Mouse (Mus musculus) erythroblast, embryonic 14.5 days (primary cell): ENCODE measurements around the gene Zcchc24. TPM values are rescaled to one million over a fixed set of nuclear protein-coding genes. Genes with fewer than 3 reads are reported as not detected.

Experiments
- H3K27me3 ChIP-seq: 2 replicates; pipeline ENCODE4 v1.6.1; 2012; ENCODE audit warnings: inconsistent platforms; ENCODE audit not compliant: control insufficient read depth
- H3K36me3 ChIP-seq: 2 replicates; pipeline ENCODE4 v1.6.1; 2012; ENCODE audit warnings: mild to moderate bottlenecking, inconsistent platforms; ENCODE audit not compliant: control insufficient read depth
- H3K4me1 ChIP-seq: 2 replicates; pipeline ENCODE4 v1.6.1; 2012; ENCODE audit warnings: inconsistent platforms; ENCODE audit not compliant: control insufficient read depth
- H3K4me3 ChIP-seq: replicated peaks from 2 replicates; pipeline ENCODE3; 2012; ENCODE audit warnings: moderate library complexity, mild to moderate bottlenecking, inconsistent platforms
- H3K9me3 ChIP-seq: 2 replicates; pipeline ENCODE4 v1.6.1; 2012; ENCODE audit warnings: low read length, inconsistent platforms, mixed read lengths; ENCODE audit not compliant: control insufficient read depth
- GATA1 ChIP-seq: IDR thresholded peaks from 2 replicates; pipeline ENCODE4 v1.6.1; 2012; ENCODE audit warnings: low read length, inconsistent platforms, mixed read lengths
- TAL1 ChIP-seq: IDR thresholded peaks from 3 replicates; pipeline ENCODE4 v1.6.1; 2012; ENCODE audit warnings: low read length, inconsistent platforms, mixed read lengths
- polyA plus RNA-seq: library from polyadenylated mRNA; stranded (reverse); fragments of >175 nt; gene quantifications from 2 replicates; pipeline ENCODE4 v1.2.3, GENCODE M21; 2012

Zcchc24 gene
- polyA plus RNA-seq, 1 experiment = 0.04 TPM

GRCm38 (mm10) chr14:25766441-25766840 lies 2.4 kb downstream of the Zcchc24 start:
- Histone ChIP-seq H3K36me3 (no peaks in the 10 kb centered on the region), H3K27me3 (peaks cover 25% of the 10 kb centered on the region), H3K4me1 (peaks cover 19% of the 10 kb centered on the region), H3K4me3 (no peak overlapping the region), H3K9me3 (no peaks in the 10 kb centered on the region)
- TF ChIP-seq TAL1 = no peak
- TF ChIP-seq GATA1 = no peak

GRCm38 (mm10) chr14:25765921-25766320 lies 2.9 kb downstream of the Zcchc24 start:
- Histone ChIP-seq H3K36me3 (no peaks in the 10 kb centered on the region; the same call in 1 of the 2 replicates), H3K9me3 (no peaks in the 10 kb centered on the region), H3K4me1 (peaks cover 19% of the 10 kb centered on the region), H3K27me3 (peaks cover 25% of the 10 kb centered on the region), H3K4me3 (no peak overlapping the region)
- TF ChIP-seq GATA1 = no peak
- TF ChIP-seq TAL1 = no peak

GRCm38 (mm10) chr14:25765146-25765545 lies 3.7 kb downstream of the Zcchc24 start:
- H3K4me1 ChIP-seq = peaks cover 19% of the 10 kb centered on the region
- H3K27me3 ChIP-seq = peaks cover 25% of the 10 kb centered on the region
- no peak for TF ChIP-seq GATA1
- TF ChIP-seq TAL1 = no peak
- H3K36me3 ChIP-seq = no peaks in the 10 kb centered on the region; the same call in 1 of the 2 replicates
- no peak overlapping the region for H3K4me3 ChIP-seq
- no peaks in the 10 kb centered on the region for H3K9me3 ChIP-seq

- Histone ChIP-seq H3K4me1 (no peaks in the 10 kb centered on the region), H3K36me3 (peaks cover 2% of the 10 kb centered on the region; the same call in 1 of the 2 replicates), H3K9me3 (no peaks in the 10 kb centered on the region), H3K27me3 (no peaks in the 10 kb centered on the region; the same call in 1 of the 2 replicates), H3K4me3 (no peak overlapping the region)
- TF ChIP-seq TAL1 = no peak
- TF ChIP-seq GATA1 = no peak
Measured at GRCm38 (mm10) chr14:25761184-25761583, 7.7 kb downstream of the Zcchc24 start.

DNA sequence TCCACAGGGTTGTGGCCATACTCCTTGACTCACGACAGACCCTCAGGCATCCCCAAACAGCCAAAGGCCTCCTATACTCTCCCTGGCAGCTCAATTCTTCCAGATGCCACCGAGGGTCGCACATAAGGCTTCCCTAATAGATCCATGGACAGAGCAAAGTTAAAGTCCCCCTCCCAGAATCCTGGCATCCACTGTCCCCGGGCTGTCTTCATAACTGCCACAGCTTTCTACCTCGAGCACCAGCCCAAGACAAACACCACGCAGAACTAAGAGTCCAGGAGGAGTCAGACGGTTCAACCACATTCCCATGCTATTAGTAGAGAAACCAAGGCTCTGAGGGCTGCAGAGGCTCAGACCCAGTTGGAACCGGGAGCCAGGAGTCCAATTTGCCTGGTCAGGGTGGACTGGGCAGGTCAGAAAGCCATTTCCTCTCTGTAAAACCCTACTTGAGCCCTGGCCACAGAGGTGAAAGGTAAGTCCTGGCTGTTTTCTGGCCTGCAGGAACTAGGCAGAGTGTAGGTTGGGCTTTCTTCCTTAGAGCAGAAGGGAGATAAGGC lies 8.8 kb downstream of the Zcchc24 start:
- Histone ChIP-seq H3K4me1 (no peaks in the 10 kb centered on the region), H3K27me3 (no peaks in the 10 kb centered on the region), H3K9me3 (no peaks in the 10 kb centered on the region), H3K36me3 (peaks cover 7% of the 10 kb centered on the region; the same call in 1 of the 2 replicates), H3K4me3 (no peak overlapping the region)
- TF ChIP-seq TAL1 = no peak
- no peak for TF ChIP-seq GATA1

GRCm38 (mm10) chr14:25759551-25759950 lies 9.3 kb downstream of the Zcchc24 start:
- no peaks in the 10 kb centered on the region for H3K27me3 ChIP-seq
- no peaks in the 10 kb centered on the region for H3K4me1 ChIP-seq
- peaks cover 10% of the 10 kb centered on the region; the same call in 1 of the 2 replicates for H3K36me3 ChIP-seq
- no peak overlapping the region for H3K4me3 ChIP-seq
- H3K9me3 ChIP-seq = no peaks in the 10 kb centered on the region
- TF ChIP-seq TAL1 (no peak), GATA1 (no peak)

- Histone ChIP-seq H3K4me1 (no peaks in the 10 kb centered on the region), H3K4me3 (no peak overlapping the region), H3K9me3 (no peaks in the 10 kb centered on the region), H3K36me3 (peaks cover 10% of the 10 kb centered on the region; the same call in 1 of the 2 replicates), H3K27me3 (no peaks in the 10 kb centered on the region)
- TF ChIP-seq TAL1 (no peak), GATA1 (no peak)
Measured at GRCm38 (mm10) chr14:25757917-25758316, 10.9 kb downstream of the Zcchc24 start.

- Histone ChIP-seq H3K4me1 (no peaks in the 10 kb centered on the region), H3K9me3 (no peaks in the 10 kb centered on the region), H3K4me3 (no peak overlapping the region), H3K36me3 (peaks cover 10% of the 10 kb centered on the region; the same call in 1 of the 2 replicates), H3K27me3 (no peaks in the 10 kb centered on the region)
- no peak for TF ChIP-seq TAL1
- TF ChIP-seq GATA1 = no peak
Measured at GRCm38 (mm10) chr14:25756385-25756990, 12.4 kb downstream of the Zcchc24 start.

DNA sequence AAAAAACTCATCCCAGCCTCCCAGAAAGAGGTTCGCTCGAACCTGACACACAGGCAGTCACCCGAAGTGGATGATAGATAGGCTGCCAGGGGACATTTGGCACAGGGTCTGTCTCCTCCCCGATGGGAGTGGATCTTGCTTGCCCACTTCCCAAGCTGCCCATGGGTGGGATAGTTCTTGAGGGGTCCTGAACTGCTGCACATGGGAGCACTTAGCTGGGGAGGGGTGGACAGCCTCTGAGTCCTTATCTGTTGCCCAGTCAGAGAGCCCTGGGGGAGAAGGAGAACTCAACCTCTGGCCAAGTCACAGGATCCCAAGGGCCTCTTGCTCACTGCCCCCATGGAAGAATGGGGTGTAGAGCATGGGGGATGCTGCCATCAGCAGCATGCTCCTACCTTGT lies 13.3 kb downstream of the Zcchc24 start:
- peaks cover 10% of the 10 kb centered on the region; the same call in 1 of the 2 replicates for H3K36me3 ChIP-seq
- no peaks in the 10 kb centered on the region for H3K27me3 ChIP-seq
- no peaks in the 10 kb centered on the region for H3K9me3 ChIP-seq
- H3K4me3 ChIP-seq = no peak overlapping the region
- no peak for TF ChIP-seq GATA1
- no peak for TF ChIP-seq TAL1
- H3K4me1 ChIP-seq = no peaks in the 10 kb centered on the region
